Mouse (Mus musculus) hindbrain, embryonic 15.5 days (tissue): Measurements from ENCODE around the gene Nnmt. TPM values are rescaled to one million over a fixed set of nuclear protein-coding genes. Genes with fewer than 3 reads are reported as not detected.
A peak's percentile ranks its signal among the peaks of the same experiment; 100 is the strongest.

Source experiments
- ATAC-seq: fragments of 200-750 bp; cut with Nextera tagmentation; 2 replicates; pipeline ENCODE4 v1.8.0; 2017; ENCODE audit warnings: low read depth, moderate number of reproducible peaks, moderate TSS enrichment; ENCODE audit not compliant: low FRiP score
- H3K27ac ChIP-seq: fragments of 300-500 bp; sonication (generic); replicated peaks from 2 replicates; pipeline ENCODE4 v1.5.1; 2015; ENCODE audit warnings: mild to moderate bottlenecking, inconsistent platforms
- H3K27me3 ChIP-seq: fragments of 300-500 bp; sonication (generic); 2 replicates; pipeline ENCODE4 v1.6.1; 2015; ENCODE audit warnings: control low read depth, inconsistent platforms
- H3K36me3 ChIP-seq: fragments of 300-500 bp; sonication (generic); 2 replicates; pipeline ENCODE4 v1.6.1; 2015; ENCODE audit warnings: control low read depth, inconsistent platforms
- H3K4me1 ChIP-seq: fragments of 300-500 bp; sonication (generic); replicated peaks from 2 replicates; pipeline ENCODE4 v1.6.1; 2015; ENCODE audit warnings: control low read depth, inconsistent platforms
- H3K4me2 ChIP-seq: fragments of 300-500 bp; sonication (generic); 2 replicates; pipeline ENCODE4 v1.6.1; 2015; ENCODE audit warnings: moderate library complexity, mild to moderate bottlenecking, inconsistent platforms
- H3K4me3 ChIP-seq: fragments of 300-500 bp; sonication (generic); 2 replicates; pipeline ENCODE4 v1.5.1; 2015; ENCODE audit warnings: mild to moderate bottlenecking, inconsistent platforms
- H3K9ac ChIP-seq: fragments of 300-500 bp; sonication (generic); 2 replicates; pipeline ENCODE4 v1.6.1; 2015; ENCODE audit warnings: inconsistent platforms
- H3K9me3 ChIP-seq: fragments of 300-500 bp; sonication (generic); 2 replicates; pipeline ENCODE4 v1.6.1; 2016; ENCODE audit warnings: control low read depth, inconsistent platforms
- WGBS: fragments of 180-500 bp; shearing (Covaris S2); methylation state at CpG from one replicate; pipeline ENCODE4 v1.1.7; 2015; 5-methylcytosine and 5-hydroxymethylcytosine counted together
- polyA plus RNA-seq: library from polyadenylated mRNA; unstranded; fragments of >200 nt; fragmentation: Nextera tagmentation; extraction: Ambion mirVana; gene quantifications from 2 replicates; pipeline ENCODE4 v1.2.1, GENCODE M21; 2015

The Nnmt gene
- polyA plus RNA-seq, 1 experiment from 2014 or later, result 1.5 TPM

DNA sequence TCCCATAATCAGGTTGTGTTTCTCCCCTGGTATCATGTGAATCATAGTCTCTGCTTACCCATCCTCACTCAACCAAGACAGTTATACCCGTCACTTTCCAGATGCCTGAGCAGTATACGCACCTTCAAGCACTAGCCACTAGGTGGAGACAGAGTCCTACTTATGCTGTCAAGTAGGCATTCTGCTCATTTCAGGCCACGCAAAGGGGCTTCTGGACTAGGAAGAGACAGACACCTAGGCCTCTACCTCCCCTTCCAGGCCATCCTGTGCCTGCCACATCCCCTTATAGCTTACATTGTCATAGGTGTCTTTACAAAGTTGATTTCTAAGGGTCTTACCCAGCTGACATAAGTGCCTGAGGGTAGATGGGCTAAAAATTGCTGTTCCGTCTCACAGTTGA lies 41.3 kb upstream of the Nnmt start:
- H3K9ac ChIP-seq, result no peak overlapping the region
- WGBS, result 22% methylated on average over 4 of the region's 4 CpGs
- ATAC-seq, result peak; percentile 67; the same call in 1 of the 2 replicates

DNA sequence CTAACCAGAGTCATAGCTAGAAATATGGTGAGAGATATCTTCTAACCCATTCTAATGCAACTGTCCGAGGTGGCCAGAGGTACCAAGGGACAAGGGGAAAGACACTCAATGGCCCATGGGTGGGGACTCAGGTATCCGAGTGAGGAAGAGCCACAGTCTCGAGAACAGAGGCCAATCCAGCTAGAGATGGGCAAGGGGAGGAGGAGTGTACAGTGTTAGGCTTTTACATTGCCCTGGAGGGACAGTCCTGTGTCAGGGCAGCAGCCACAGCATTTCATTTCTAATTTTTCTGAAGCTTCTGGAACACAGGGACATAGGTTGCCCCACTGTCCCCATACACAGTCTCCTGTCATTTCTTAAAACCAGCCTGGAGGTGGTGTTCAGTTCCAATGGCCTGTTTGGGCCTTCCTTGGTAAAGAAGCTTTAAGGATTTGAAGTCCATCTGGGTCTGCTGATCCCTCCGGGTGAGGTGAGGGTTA lies 40.7 kb upstream of the Nnmt start:
- WGBS, result 62% methylated on average over 4 of the region's 4 CpGs
- H3K36me3 ChIP-seq, result no peaks in the 10 kb centered on the region
- H3K27me3 ChIP-seq, result no peaks in the 10 kb centered on the region; the same call in 1 of the 2 replicates
- H3K9ac ChIP-seq, result no peak overlapping the region
- no peak overlapping the region for H3K4me2 ChIP-seq
- H3K9me3 ChIP-seq, result no peaks in the 10 kb centered on the region
- H3K4me3 ChIP-seq, result no peak overlapping the region
- no peak for ATAC-seq
- peaks cover 30% of the 10 kb centered on the region for H3K4me1 ChIP-seq
- no peak overlapping the region for H3K27ac ChIP-seq

More for the DNA sequence above, 41.3 kb upstream of the Nnmt start:
- H3K27ac ChIP-seq, result no peak overlapping the region
- H3K9me3 ChIP-seq, result no peaks in the 10 kb centered on the region
- no peak overlapping the region for H3K4me2 ChIP-seq
- peaks cover 3% of the 10 kb centered on the region for H3K27me3 ChIP-seq
- peaks cover 30% of the 10 kb centered on the region for H3K4me1 ChIP-seq
- no peaks in the 10 kb centered on the region for H3K36me3 ChIP-seq
- no peak overlapping the region for H3K4me3 ChIP-seq

DNA sequence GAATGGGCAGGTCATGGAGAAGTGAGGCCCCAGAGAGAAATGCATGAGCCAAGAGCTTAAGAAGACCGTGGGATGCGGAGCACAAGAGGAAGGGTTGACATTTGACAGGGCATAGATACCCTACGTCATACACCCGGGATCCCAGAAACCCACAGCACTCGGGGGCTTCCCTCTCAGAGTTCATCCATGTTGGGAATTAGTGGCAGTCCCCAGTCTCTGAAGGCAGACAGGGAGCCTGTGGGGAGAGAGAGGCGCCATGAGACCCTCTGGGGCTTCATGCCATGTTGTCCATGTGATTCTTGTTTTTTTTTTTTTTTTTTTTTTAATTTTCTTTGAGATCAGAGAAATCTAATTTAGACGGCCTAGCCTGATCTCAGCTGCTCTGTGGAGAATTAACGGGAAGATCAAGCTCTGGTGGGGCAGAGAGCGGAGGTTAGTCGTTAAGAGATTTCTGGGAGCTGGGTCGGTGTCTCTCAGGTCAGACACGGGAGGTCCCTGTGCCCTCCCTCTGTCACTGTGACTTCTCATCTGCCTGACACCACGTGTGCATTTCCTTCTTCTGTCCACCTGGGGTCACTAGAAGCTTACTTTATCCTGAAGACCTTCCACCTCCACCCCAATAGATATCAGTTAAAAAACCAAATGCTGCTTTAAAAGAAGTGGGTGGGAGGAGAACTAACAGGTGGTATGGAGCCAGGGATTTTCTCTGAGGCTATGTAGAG lies 40.1 kb upstream of the Nnmt start:
- Histone ChIP-seq H3K27ac (no peak overlapping the region), H3K4me3 (no peak overlapping the region), H3K4me2 (no peak overlapping the region), H3K36me3 (no peaks in the 10 kb centered on the region), H3K9me3 (no peaks in the 10 kb centered on the region), H3K9ac (no peak overlapping the region), H3K27me3 (no peaks in the 10 kb centered on the region; the same call in 1 of the 2 replicates), H3K4me1 (peaks cover 30% of the 10 kb centered on the region)
- 54% methylated on average over 13 of the region's 13 CpGs for WGBS
- peak; percentile 45; the same call in 1 of the 2 replicates for ATAC-seq

DNA sequence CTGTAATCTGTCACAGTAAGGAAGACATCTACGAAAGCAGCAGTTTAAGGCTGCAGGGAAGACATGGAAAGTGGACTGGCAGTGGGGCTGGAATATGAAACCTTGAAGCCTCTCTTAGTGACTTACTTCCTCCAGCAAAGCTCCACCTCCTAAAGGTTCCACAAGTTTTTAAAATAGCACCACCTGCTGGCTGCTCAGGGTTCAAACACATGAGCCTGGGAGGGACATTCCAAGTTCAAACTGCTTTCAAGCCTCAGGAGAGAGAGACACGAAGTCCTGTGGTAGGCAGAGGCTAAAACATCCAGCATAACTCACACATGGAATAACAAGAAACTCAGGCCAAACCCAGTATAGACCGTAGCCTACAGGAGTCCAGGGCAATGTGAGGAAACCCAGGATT lies 39.4 kb upstream of the Nnmt start:
- H3K9me3 ChIP-seq, result no peaks in the 10 kb centered on the region
- WGBS, result 88% methylated on average over 3 of the region's 3 CpGs
- no peak overlapping the region for H3K4me2 ChIP-seq

DNA sequence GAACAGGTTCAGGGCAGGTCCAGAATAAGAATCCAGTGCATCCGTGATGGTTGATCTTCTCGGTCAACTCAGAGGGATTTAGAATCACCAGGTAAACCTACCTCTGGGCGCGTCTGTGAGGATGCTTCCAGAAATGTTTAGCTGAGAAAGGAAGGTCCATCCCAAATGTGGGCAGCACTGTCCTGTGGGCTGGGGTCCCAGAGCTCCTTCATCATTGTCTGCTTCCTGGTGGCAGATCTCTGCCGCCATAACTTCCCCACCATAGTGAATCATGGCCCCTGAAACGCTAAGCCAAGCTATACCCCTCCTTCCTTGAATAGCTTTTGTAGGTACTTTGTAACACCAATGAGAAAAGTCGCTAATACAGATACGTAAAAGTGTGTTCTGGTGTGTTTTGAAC lies 36.7 kb upstream of the Nnmt start:
- Histone ChIP-seq H3K9me3 (no peaks in the 10 kb centered on the region), H3K4me2 (no peak overlapping the region), H3K27ac (no peak overlapping the region), H3K36me3 (no peaks in the 10 kb centered on the region), H3K4me3 (no peak overlapping the region), H3K4me1 (0 out of 2 replicates have a peak, but pooled peaks cover 3% of the 10 kb centered on the region), H3K27me3 (no peaks in the 10 kb centered on the region), H3K9ac (no peak overlapping the region)
- no peak for ATAC-seq
- WGBS, result 91% methylated on average over 8 of the region's 8 CpGs

More for the DNA sequence above, 39.4 kb upstream of the Nnmt start:
- H3K27ac ChIP-seq, result no peak overlapping the region
- no peak for ATAC-seq
- no peaks in the 10 kb centered on the region; the same call in 1 of the 2 replicates for H3K27me3 ChIP-seq
- peaks cover 24% of the 10 kb centered on the region for H3K4me1 ChIP-seq
- no peaks in the 10 kb centered on the region for H3K36me3 ChIP-seq
- H3K9ac ChIP-seq, result no peak overlapping the region
- no peak overlapping the region for H3K4me3 ChIP-seq

DNA sequence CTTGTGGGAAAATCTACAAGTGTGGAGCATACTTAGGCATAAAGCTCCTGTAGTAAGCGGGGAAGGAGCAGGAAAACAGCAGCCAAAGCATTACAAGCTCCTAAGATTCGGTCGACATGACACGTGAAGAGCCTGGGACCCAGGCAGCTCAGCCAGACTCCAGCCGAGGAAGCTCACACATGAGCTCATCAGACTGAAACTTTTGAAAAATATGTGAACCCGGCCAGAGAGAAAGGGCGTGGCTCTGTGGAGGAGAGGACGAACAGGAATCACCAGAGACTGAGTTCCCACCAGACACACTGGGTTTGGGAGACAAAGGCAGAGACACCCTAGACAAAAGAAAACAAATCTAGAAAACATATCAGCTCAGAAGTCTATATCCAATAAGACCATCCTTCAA lies 35.9 kb upstream of the Nnmt start:
- H3K4me3 ChIP-seq, result no peak overlapping the region
- H3K9ac ChIP-seq, result no peak overlapping the region
- no peak overlapping the region for H3K27ac ChIP-seq
- no peak for ATAC-seq
- H3K36me3 ChIP-seq, result no peaks in the 10 kb centered on the region
- H3K4me1 ChIP-seq, result 0 out of 2 replicates have a peak, but pooled peaks cover under 1% of the 10 kb centered on the region
- H3K4me2 ChIP-seq, result no peak overlapping the region
- H3K27me3 ChIP-seq, result no peaks in the 10 kb centered on the region
- WGBS, result 84% methylated on average over 8 of the region's 8 CpGs
- H3K9me3 ChIP-seq, result no peaks in the 10 kb centered on the region

DNA sequence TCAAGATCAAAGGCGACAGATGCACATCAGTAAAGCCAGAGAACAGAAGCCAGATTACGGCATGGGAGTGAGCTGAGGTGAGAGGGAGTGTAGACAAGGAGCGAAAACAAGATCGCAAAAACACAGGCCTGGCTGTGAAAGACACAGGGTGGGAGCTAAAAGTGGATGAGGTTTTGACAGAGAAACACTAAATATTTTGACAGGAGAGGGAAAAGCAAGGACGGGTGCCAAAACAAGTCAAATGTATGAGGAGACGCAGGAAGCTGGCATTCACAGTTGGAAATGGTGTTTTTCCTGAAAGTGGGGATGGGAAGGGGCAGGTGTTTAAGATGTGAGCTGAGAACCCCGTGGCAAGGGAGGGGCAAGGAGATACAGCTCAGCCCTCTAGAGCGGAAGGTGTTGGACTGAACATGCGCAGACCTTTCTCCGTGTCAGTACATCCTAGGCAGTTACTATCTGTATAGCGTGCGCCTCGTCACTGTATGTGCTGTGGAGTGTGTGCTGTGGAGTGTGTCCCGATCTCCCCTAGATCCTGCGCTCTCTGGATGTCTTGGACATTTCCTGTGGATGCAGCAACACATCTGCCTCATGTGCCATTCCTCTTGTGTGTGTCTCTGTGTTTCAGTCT lies 33.3 kb upstream of the Nnmt start:
- 77% methylated on average over 15 of the region's 15 CpGs for WGBS
- Histone ChIP-seq H3K4me3 (no peak overlapping the region), H3K27ac (no peak overlapping the region)

DNA sequence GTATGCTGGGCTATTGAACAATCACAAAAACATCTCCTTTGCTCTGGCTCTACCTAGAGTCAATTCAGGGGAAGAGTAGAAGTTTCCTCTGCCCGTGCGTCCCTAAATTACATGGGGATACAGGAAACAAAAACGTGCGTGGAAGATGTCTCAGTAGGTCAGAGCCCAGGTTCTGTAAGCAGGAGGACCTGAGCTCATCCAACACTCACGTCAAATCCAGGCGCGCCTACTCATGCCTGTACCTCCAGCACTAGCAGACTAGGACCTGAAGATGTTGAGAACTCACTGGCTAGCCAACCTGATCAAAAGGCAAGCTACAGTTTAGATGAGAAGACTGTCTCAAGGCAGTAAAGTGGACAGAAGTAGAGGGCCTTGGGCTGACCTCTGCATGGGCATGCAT lies 32.2 kb upstream of the Nnmt start:
- no peaks in the 10 kb centered on the region for H3K9me3 ChIP-seq
- WGBS, result 97% methylated on average over 7 of the region's 7 CpGs
- H3K27me3 ChIP-seq, result no peaks in the 10 kb centered on the region
- H3K4me2 ChIP-seq, result no peak overlapping the region
- ATAC-seq, result no peak
- no peak overlapping the region for H3K9ac ChIP-seq
- no peaks in the 10 kb centered on the region for H3K36me3 ChIP-seq
- H3K27ac ChIP-seq, result no peak overlapping the region
- H3K4me1 ChIP-seq, result no peaks in the 10 kb centered on the region
- no peak overlapping the region for H3K4me3 ChIP-seq

More for the DNA sequence above, 33.3 kb upstream of the Nnmt start:
- no peaks in the 10 kb centered on the region for H3K4me1 ChIP-seq
- H3K9ac ChIP-seq, result no peak overlapping the region
- ATAC-seq, result no peak
- no peaks in the 10 kb centered on the region for H3K27me3 ChIP-seq
- H3K9me3 ChIP-seq, result no peaks in the 10 kb centered on the region
- no peak overlapping the region for H3K4me2 ChIP-seq
- H3K36me3 ChIP-seq, result no peaks in the 10 kb centered on the region

DNA sequence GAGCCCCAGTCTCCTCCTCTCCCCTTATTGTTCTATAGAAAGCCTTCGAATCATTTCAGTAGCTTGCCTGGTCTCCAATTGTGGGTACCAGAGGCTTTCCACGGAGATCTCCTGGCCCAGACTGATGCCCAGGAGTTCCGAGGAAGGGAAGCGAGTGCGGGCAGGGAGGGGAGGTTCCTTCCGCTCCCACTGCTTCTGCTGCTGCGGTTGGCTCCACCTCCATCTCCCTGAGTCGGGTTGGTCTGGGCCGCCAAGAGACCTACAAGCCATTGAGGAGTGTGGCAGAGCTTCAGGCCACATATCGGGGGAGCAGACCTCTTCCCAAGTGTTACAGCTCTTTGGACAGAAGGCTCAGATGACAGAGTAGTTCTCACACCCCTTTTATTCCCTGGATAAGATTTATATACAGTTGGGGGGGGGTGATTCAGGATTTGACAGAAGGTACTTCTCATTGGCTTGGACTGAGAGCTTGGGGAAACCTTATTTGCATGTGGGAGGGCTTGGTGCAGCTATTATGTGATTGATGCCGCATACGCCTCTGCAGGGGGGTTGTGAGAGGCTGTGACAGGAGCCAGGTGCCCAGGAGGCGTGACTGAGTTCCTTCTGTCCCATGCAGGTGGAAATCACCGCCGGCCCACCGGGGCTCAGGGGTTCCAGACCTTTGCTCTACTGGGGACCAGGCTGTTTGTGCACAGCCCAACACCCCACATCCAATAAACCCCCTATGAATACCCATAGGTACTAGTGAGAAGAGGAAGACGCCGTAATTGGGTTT lies 30.8 kb upstream of the Nnmt start:
- Histone ChIP-seq H3K9ac (no peak overlapping the region), H3K4me1 (no peaks in the 10 kb centered on the region), H3K27me3 (no peaks in the 10 kb centered on the region), H3K36me3 (no peaks in the 10 kb centered on the region), H3K9me3 (no peaks in the 10 kb centered on the region), H3K4me3 (no peak overlapping the region), H3K27ac (no peak overlapping the region), H3K4me2 (no peak overlapping the region)
- WGBS, result 40% methylated on average over 18 of the region's 18 CpGs
- ATAC-seq, result no peak

DNA sequence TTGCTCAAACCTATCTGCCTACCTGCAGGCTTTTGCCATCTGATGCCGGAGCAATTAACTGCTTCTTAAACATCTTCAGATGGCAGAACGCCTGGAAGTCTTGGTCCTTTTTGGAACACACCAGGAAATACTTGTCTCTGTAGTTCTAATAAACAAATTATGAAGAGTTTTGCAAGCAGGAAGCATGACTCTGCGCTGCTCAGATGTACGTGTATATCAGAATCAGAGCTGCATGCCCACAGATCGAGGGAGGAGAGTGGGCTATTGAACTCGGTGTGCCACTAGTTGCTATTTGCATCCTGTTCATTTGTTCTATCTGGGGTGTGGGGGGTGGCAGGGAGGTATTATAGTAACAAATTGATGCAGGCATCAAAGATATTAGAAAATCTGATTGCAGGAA lies 28.2 kb upstream of the Nnmt start:
- Histone ChIP-seq H3K9ac (no peak overlapping the region), H3K36me3 (no peaks in the 10 kb centered on the region), H3K27ac (no peak overlapping the region), H3K4me2 (no peak overlapping the region), H3K9me3 (no peaks in the 10 kb centered on the region), H3K4me1 (no peaks in the 10 kb centered on the region), H3K27me3 (no peaks in the 10 kb centered on the region), H3K4me3 (no peak overlapping the region)
- WGBS, result 85% methylated on average over 6 of the region's 6 CpGs
- no peak for ATAC-seq

DNA sequence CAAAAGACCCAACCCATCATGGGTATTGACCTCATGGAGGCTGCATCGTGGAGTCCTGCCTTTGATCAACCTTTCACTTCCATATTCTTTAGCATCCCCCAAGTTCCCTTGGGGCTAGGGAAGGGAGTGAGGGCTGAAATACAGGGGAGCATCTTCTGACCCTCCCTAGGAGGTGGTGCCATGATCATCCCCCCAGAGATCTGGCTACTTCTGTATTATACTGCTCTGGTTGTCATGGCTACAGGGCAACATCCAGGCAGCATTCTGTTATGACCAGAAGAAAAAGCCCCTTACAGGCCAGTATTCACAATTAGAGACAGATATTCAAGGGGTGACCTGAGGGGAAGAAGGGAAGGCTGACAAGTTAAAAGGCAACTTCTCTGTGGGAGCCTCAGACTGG lies 14.3 kb upstream of the Nnmt start:
- no peak for ATAC-seq
- no peaks in the 10 kb centered on the region for H3K9me3 ChIP-seq
- no peak overlapping the region for H3K9ac ChIP-seq
- H3K27me3 ChIP-seq, result no peaks in the 10 kb centered on the region
- H3K4me3 ChIP-seq, result no peak overlapping the region
- H3K4me2 ChIP-seq, result no peak overlapping the region
- no peaks in the 10 kb centered on the region for H3K36me3 ChIP-seq
- peaks cover 3% of the 10 kb centered on the region; the same call in 1 of the 2 replicates for H3K4me1 ChIP-seq
- no peak overlapping the region for H3K27ac ChIP-seq
- WGBS, result 44% methylated on average over 1 of the region's 1 CpGs

DNA sequence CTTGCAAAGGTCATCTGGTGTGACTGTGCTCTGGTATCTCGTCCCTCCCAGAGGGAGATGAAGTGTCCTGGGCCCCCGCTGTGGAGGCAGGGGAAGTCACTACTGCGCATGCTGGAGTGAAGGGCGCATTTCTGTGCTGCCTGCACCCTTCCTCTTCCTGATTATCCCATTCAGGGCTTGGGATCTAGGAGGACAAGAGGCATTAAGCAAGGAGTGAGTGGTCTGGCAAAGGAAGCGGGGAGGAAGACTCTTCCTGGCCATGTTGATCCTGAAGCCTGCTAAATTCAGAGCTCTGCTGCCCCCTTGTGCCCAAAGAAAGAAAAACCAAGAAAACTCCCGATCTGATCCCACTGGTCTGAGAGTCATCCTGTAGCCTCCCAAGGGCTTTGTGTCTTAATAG lies 13.6 kb upstream of the Nnmt start:
- Histone ChIP-seq H3K9me3 (no peaks in the 10 kb centered on the region), H3K4me3 (no peak overlapping the region), H3K9ac (peak overlapping the region; percentile 21; the same call in 1 of the 2 replicates), H3K4me2 (peak overlapping the region; percentile 41), H3K4me1 (peaks cover 3% of the 10 kb centered on the region; the same call in 1 of the 2 replicates), H3K27me3 (no peaks in the 10 kb centered on the region), H3K27ac (no peak overlapping the region), H3K36me3 (no peaks in the 10 kb centered on the region)
- peak; percentile 63; the same call in 1 of the 2 replicates for ATAC-seq
- 29% methylated on average over 6 of the region's 6 CpGs for WGBS
